Mouse (Mus musculus) hindbrain, embryonic 11.5 days (tissue): ENCODE measurements around the gene Spdl1. TPM values are rescaled to one million over a fixed set of nuclear protein-coding genes. Genes with fewer than 3 reads are reported as not detected.

Experiments
- ATAC-seq: fragments of 200-750 bp; cut with Nextera tagmentation; 2 replicates; pipeline ENCODE4 v1.8.0; 2017; ENCODE audit warnings: mild to moderate bottlenecking, moderate TSS enrichment, moderate library complexity; ENCODE audit not compliant: low FRiP score
- DNase-seq: peaks from one replicate; pipeline ENCODE4 v3.0.0-alpha.2; 2015; ENCODE audit warnings: low spot score
- H3K27ac ChIP-seq: fragments of 300-500 bp; sonication (generic); 2 replicates; pipeline ENCODE4 v1.5.1; 2014; ENCODE audit warnings: mild to moderate bottlenecking, low read depth, low read length
- H3K27me3 ChIP-seq: fragments of 300-500 bp; sonication (generic); 2 replicates; pipeline ENCODE4 v1.6.1; 2014; ENCODE audit warnings: mild to moderate bottlenecking, low read length, moderate library complexity, mixed read lengths; ENCODE audit not compliant: control insufficient read depth, insufficient read depth
- H3K36me3 ChIP-seq: fragments of 300-500 bp; sonication (generic); 2 replicates; pipeline ENCODE4 v1.6.1; 2014; ENCODE audit warnings: mild to moderate bottlenecking, low read length, moderate library complexity, mixed read lengths; ENCODE audit not compliant: control insufficient read depth, insufficient read depth
- H3K4me1 ChIP-seq: fragments of 300-500 bp; sonication (generic); replicated peaks from 2 replicates; pipeline ENCODE4 v1.6.1; 2014; ENCODE audit warnings: low read length, mixed read lengths; ENCODE audit not compliant: control insufficient read depth, insufficient read depth
- H3K4me2 ChIP-seq: fragments of 300-500 bp; sonication (generic); replicated peaks from 2 replicates; pipeline ENCODE4 v1.6.1; 2014; ENCODE audit warnings: mild to moderate bottlenecking, low read depth, low read length
- H3K4me3 ChIP-seq: fragments of 300-500 bp; sonication (generic); 2 replicates; pipeline ENCODE4 v1.5.1; 2014; ENCODE audit warnings: low read depth, low read length
- H3K9ac ChIP-seq: fragments of 300-500 bp; sonication (generic); 2 replicates; pipeline ENCODE4 v1.6.1; 2014; ENCODE audit warnings: low read depth, low read length
- H3K9me3 ChIP-seq: fragments of 300-500 bp; sonication (generic); 2 replicates; pipeline ENCODE4 v1.6.1; 2016; ENCODE audit warnings: low read length; ENCODE audit not compliant: control insufficient read depth
- WGBS: fragments of 180-500 bp; shearing (Covaris S2); extraction: QIAGEN DNeasy Blood & Tissue Kit; methylation state at CpG from one replicate; pipeline ENCODE4 v1.1.7; 2014; 5-methylcytosine and 5-hydroxymethylcytosine counted together
- polyA plus RNA-seq: library from polyadenylated mRNA; unstranded; fragments of >200 nt; fragmentation: Nextera tagmentation; extraction: Ambion mirVana; gene quantifications from 2 replicates; pipeline ENCODE4 v1.2.1, GENCODE M21; 2014

Gene Spdl1
- polyA plus RNA-seq, 1 experiment from 2014 or later, result 28.5 TPM

GRCm38 (mm10) chr11:34759582-34759981 is 73.9 kb downstream of the Spdl1 start:
- DNase-seq (no peak), ATAC-seq (no peak)
- no peak overlapping the region for H3K4me3 ChIP-seq
- no peaks in the 10 kb centered on the region for H3K9me3 ChIP-seq
- no peak overlapping the region for H3K9ac ChIP-seq
- WGBS, result 80% methylated on average over 4 of the region's 4 CpGs
- no peaks in the 10 kb centered on the region for H3K27me3 ChIP-seq
- no peak overlapping the region for H3K4me2 ChIP-seq
- H3K36me3 ChIP-seq, result no peaks in the 10 kb centered on the region
- H3K27ac ChIP-seq, result no peak overlapping the region
- no peaks in the 10 kb centered on the region for H3K4me1 ChIP-seq

Other genes with a start within 250 kb of the Spdl1 start
- 0.77 and 0.80 TPM in 2 replicates for gene Dock2, start 49.7 kb downstream of the Spdl1 start, polyA plus RNA-seq